ENCODE assay signal across 26 mouse cellular contexts in genomic region chrX:13686589-13686988, GRCm38 (mm10). TPM values are rescaled to one million over a fixed set of nuclear protein-coding genes. Genes with fewer than 3 reads are reported as not detected.
"Had no signal": no experiment of that assay in that cellular context is flagged by ENCODE, and none has a peak within 500 bp of the region (broad histone marks: within the 10 kb centered on the region; RNA-seq: fewer than 3 reads in every experiment).

No protein-coding gene starts in this region.

- ATAC-seq: forebrain, postnatal 0 days; inflammation-experienced regulatory T-cells, adult 6 months; intestine, embryonic 15.5 days; intestine, postnatal 0 days had no signal

- H3K9ac ChIP-seq: forebrain, postnatal 0 days; heart, embryonic 12.5 days; hindbrain, embryonic 12.5 days; hindbrain, embryonic 15.5 days; intestine, embryonic 15.5 days; kidney, embryonic 15.5 days; limb, embryonic 13.5 days; limb, embryonic 15.5 days had no signal

- DNase-seq: forebrain, postnatal 0 days; gastrocnemius, adult 2 months; gastrocnemius, postnatal 10 days; gastrocnemius, postnatal 25 days; heart, adult 18-20 months; heart, postnatal 10 days; heart, postnatal 4 days; kidney, adult 2 months; kidney, adult 9 months; kidney, postnatal 14 days; kidney, postnatal 36 days; layer of hippocampus, adult 9-11 months; layer of hippocampus, postnatal 36 days; left cerebral cortex, postnatal 4 days had no signal

- H3K36me3 ChIP-seq: heart, embryonic 10.5 days; heart, embryonic 12.5 days; hindbrain, embryonic 10.5 days; hindbrain, embryonic 12.5 days; hindbrain, embryonic 15.5 days; intestine, embryonic 15.5 days; kidney, embryonic 15.5 days; limb, embryonic 13.5 days; limb, embryonic 15.5 days had no signal

- H3K9me3 ChIP-seq: heart, embryonic 10.5 days; heart, embryonic 12.5 days; hindbrain, embryonic 10.5 days; hindbrain, embryonic 12.5 days; hindbrain, embryonic 15.5 days; intestine, embryonic 15.5 days; kidney, embryonic 15.5 days; limb, embryonic 13.5 days; limb, embryonic 15.5 days had no signal

- H3K27me3 ChIP-seq: heart, embryonic 12.5 days; hindbrain, embryonic 12.5 days; hindbrain, embryonic 15.5 days; intestine, embryonic 15.5 days; kidney, embryonic 15.5 days; limb, embryonic 15.5 days had no signal

- H3K4me3 ChIP-seq: gastrocnemius, adult 2 months; heart, embryonic 10.5 days; heart, embryonic 12.5 days; hindbrain, embryonic 10.5 days; hindbrain, embryonic 12.5 days; hindbrain, embryonic 15.5 days; intestine, embryonic 15.5 days; kidney, embryonic 15.5 days; limb, embryonic 13.5 days; limb, embryonic 15.5 days had no signal

- H3K4me1 ChIP-seq: heart, embryonic 10.5 days; heart, embryonic 12.5 days; hindbrain, embryonic 12.5 days; hindbrain, embryonic 15.5 days; intestine, embryonic 15.5 days; kidney, embryonic 15.5 days; limb, embryonic 13.5 days; limb, embryonic 15.5 days had no signal

- H3K4me2 ChIP-seq: heart, embryonic 12.5 days; hindbrain, embryonic 12.5 days; hindbrain, embryonic 15.5 days; intestine, embryonic 15.5 days; kidney, embryonic 15.5 days; limb, embryonic 13.5 days; limb, embryonic 15.5 days had no signal

- H3K27ac ChIP-seq: gastrocnemius, adult 2 months; heart, embryonic 10.5 days; hindbrain, embryonic 10.5 days; hindbrain, embryonic 12.5 days; hindbrain, embryonic 15.5 days; intestine, embryonic 15.5 days; kidney, embryonic 15.5 days; kidney, postnatal 0 days; limb, embryonic 13.5 days; limb, embryonic 15.5 days had no signal

RNA-seq across cellular contexts. Expression of gene Gpr82, which starts 25.4 kb away (rescaled TPM):
- polyA plus RNA-seq: kidney, adult 2 months had no signal
